Mouse (Mus musculus) heart, embryonic 13.5 days (tissue): ENCODE measurements around the gene Sdr42e1. TPM values are rescaled to one million over a fixed set of nuclear protein-coding genes. Genes with fewer than 3 reads are reported as not detected.

ENCODE experiments used
- ATAC-seq: fragments of 200-750 bp; cut with Nextera tagmentation; 2 replicates; pipeline ENCODE4 v1.8.0; 2017; ENCODE audit warnings: moderate TSS enrichment; ENCODE audit not compliant: insufficient number of reproducible peaks, low FRiP score, low TSS enrichment; ENCODE audit errors: extremely low read depth
- H3K27ac ChIP-seq: fragments of 300-500 bp; sonication (generic); replicated peaks from 2 replicates; pipeline ENCODE4 v1.5.1; 2015; ENCODE audit warnings: moderate library complexity, mild to moderate bottlenecking, inconsistent platforms
- H3K27me3 ChIP-seq: fragments of 300-500 bp; sonication (generic); replicated peaks from 2 replicates; pipeline ENCODE4 v1.6.1; 2015; ENCODE audit warnings: mild to moderate bottlenecking, inconsistent platforms
- H3K36me3 ChIP-seq: fragments of 300-500 bp; sonication (generic); 2 replicates; pipeline ENCODE4 v1.6.1; 2015; ENCODE audit warnings: mild to moderate bottlenecking, inconsistent platforms
- H3K4me1 ChIP-seq: fragments of 300-500 bp; sonication (generic); 2 replicates; pipeline ENCODE4 v1.6.1; 2015; ENCODE audit warnings: inconsistent platforms
- H3K4me2 ChIP-seq: fragments of 300-500 bp; sonication (generic); 2 replicates; pipeline ENCODE4 v1.6.1; 2015; ENCODE audit warnings: inconsistent platforms, mild to moderate bottlenecking, moderate library complexity
- H3K4me3 ChIP-seq: fragments of 300-500 bp; sonication (generic); 2 replicates; pipeline ENCODE4 v1.5.1; 2015; ENCODE audit warnings: moderate library complexity, mild to moderate bottlenecking, inconsistent platforms
- H3K9ac ChIP-seq: fragments of 300-500 bp; sonication (generic); 2 replicates; pipeline ENCODE4 v1.6.1; 2015; ENCODE audit warnings: inconsistent platforms, mild to moderate bottlenecking, moderate library complexity
- H3K9me3 ChIP-seq: fragments of 300-500 bp; sonication (generic); 2 replicates; pipeline ENCODE4 v1.6.1; 2016; ENCODE audit warnings: inconsistent platforms
- WGBS: fragments of 180-500 bp; shearing (Covaris S2); methylation state at CpG from one replicate; pipeline ENCODE4 v1.1.7; 2015; ENCODE audit warnings: mixed read lengths; 5-methylcytosine and 5-hydroxymethylcytosine counted together
- polyA plus RNA-seq: library from polyadenylated mRNA; unstranded; fragments of >200 nt; fragmentation: Nextera tagmentation; extraction: Ambion mirVana; gene quantifications from 2 replicates; pipeline ENCODE4 v1.2.1, GENCODE M21; 2015

Gene Sdr42e1
- polyA plus RNA-seq, 1 experiment from 2014 or later = 0.63 TPM

- Histone ChIP-seq H3K4me1 (no peaks in the 10 kb centered on the region), H3K4me2 (no peak overlapping the region), H3K27me3 (no peaks in the 10 kb centered on the region), H3K27ac (no peak overlapping the region), H3K4me3 (no peak overlapping the region), H3K9me3 (0 out of 2 replicates have a peak, but pooled peaks cover 3% of the 10 kb centered on the region), H3K9ac (no peak overlapping the region), H3K36me3 (peaks cover 2% of the 10 kb centered on the region; the same call in 1 of the 2 replicates)
- no peak for ATAC-seq
- 69% methylated on average over 14 of the region's 14 CpGs for WGBS
Measured at GRCm38 (mm10) chr8:117626040-117626838, 47.2 kb downstream of the Sdr42e1 start.

- Histone ChIP-seq H3K9me3 (peaks cover 10% of the 10 kb centered on the region; the same call in 1 of the 2 replicates), H3K4me2 (no peak overlapping the region), H3K36me3 (peaks cover 22% of the 10 kb centered on the region), H3K27me3 (no peaks in the 10 kb centered on the region), H3K4me1 (no peaks in the 10 kb centered on the region), H3K9ac (no peak overlapping the region), H3K27ac (no peak overlapping the region), H3K4me3 (no peak overlapping the region)
- WGBS = 80% methylated on average over 12 of the region's 12 CpGs
- no peak for ATAC-seq
Measured at GRCm38 (mm10) chr8:117612861-117613260, 60.6 kb downstream of the Sdr42e1 start.

Other genes with a start within 250 kb of the Sdr42e1 start
- gene Plcg2, start 175.4 kb downstream of the Sdr42e1 start, polyA plus RNA-seq = 6.0 and 7.2 TPM in 2 replicates
- 0.32 and 1.2 TPM in 2 replicates for gene Hsd17b2, start 28.2 kb upstream of the Sdr42e1 start, polyA plus RNA-seq
- 37.2 and 37.6 TPM in 2 replicates for gene Mphosph6, start 128.3 kb upstream of the Sdr42e1 start, polyA plus RNA-seq